Mouse (Mus musculus) adrenal gland, adult 8-10 months (tissue): ENCODE results near the gene Fxyd1. TPM values are rescaled to one million over a fixed set of nuclear protein-coding genes. Genes with fewer than 3 reads are reported as not detected.

Source experiments
- DNase-seq: peaks from one replicate; pipeline ENCODE4 v3.0.0; 2022
- total RNA-seq, 4 experiments: library from RNA; stranded (reverse); gene quantifications; 2 replicates each; pipeline ENCODE4 v1.2.4; 2022

Fxyd1 gene
- total RNA-seq, 4 experiments from 2014 or later = 110 to 212 (median 163) TPM

- DNase-seq = no peak
Measured at GRCm38 (mm10) chr7:31052251-31052635, 4.8 kb downstream of the Fxyd1 start.

- no peak for DNase-seq
Measured at GRCm38 (mm10) chr7:31051321-31052021, 5.5 kb downstream of the Fxyd1 start, which contains the start of gene Fxyd7. TSS of gene Fxyd7 (minus strand) at chr7:31051467.

GRCm38 (mm10) chr7:31050921-31051320, 6.1 kb downstream of the Fxyd1 start:
- no peak for DNase-seq

DNA sequence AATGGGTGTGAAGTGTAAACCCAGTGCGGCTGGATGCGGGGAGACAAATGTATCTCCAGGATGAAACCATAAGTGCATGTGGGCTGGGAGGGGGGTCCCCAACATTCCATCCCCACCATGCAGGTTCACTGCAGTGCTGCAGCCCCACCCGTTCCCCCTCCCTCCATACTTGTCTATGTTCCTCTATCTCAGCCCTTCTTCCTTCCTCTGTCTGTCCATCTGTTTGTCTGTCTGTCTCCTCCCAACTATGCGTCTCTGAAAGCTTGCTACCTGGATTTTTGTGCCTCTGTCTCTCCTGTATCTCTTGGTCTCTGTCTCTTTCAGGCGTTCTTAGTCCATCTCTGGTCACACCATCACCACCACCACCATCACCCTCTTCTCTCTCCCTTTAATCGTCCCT, 6.5 kb downstream of the Fxyd1 start:
- no peak for DNase-seq

DNA sequence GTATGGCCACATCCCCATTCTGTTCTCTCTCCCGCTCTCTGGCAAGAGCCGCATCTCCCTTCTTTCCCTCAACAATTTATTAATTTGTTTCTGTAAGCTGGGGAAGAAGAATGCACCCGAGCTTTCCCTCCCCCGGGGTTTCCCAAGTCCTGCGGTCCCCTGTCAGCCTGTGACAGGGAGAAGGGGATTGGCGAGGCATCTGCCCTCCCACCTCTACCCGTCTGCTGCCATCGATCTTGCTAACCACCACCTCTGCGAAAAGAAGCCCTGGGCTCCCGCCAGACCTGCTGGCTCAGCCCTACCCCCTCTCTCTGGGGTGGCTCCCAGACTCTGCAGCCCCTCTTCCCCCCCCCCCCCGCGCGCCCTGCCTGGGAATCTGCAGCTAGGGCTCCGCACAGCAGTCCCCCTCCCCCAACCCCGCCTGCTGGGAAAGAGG, 7.1 kb downstream of the Fxyd1 start:
- no peak for DNase-seq

DNA sequence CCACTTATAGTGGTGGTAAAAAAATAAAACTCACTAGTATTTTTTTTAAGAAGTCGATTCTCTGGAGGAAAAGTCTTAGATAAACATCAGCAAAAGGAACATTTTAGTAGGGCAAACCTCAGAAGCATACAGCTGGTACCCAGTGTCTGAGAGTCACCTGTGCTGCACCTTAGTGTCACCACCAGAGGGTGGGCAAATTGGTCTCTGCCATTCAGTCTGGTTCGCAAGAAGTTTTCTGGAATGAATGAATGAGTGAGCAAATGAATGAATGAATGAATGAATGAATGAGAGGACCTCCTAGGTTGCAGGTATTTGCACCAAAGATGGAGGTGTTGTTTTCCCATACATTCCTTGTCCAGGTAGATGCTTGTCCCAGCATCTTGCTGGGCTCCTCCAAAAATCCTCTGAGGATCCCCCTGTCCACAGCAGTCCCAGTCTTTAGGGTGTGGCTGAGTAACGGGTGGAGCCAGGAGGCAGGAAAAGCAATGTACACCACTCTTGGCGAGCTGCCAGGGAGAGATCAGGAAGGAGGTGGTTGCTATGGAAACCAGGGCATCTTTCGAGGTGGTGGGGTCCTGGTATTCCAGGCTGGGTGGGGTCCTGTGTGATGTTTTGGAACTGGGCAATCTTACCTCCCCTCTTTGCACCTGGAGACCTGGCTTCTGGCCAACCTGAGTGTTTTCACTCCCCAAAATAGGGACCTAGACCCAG, 7.7 kb downstream of the Fxyd1 start:
- no peak for DNase-seq

- DNase-seq = no peak
Measured at GRCm38 (mm10) chr7:31042431-31042910, 14.5 kb downstream of the Fxyd1 start, which contains the start of gene Fxyd5. TSS of gene Fxyd5 (minus strand) at chr7:31042481.

DNA sequence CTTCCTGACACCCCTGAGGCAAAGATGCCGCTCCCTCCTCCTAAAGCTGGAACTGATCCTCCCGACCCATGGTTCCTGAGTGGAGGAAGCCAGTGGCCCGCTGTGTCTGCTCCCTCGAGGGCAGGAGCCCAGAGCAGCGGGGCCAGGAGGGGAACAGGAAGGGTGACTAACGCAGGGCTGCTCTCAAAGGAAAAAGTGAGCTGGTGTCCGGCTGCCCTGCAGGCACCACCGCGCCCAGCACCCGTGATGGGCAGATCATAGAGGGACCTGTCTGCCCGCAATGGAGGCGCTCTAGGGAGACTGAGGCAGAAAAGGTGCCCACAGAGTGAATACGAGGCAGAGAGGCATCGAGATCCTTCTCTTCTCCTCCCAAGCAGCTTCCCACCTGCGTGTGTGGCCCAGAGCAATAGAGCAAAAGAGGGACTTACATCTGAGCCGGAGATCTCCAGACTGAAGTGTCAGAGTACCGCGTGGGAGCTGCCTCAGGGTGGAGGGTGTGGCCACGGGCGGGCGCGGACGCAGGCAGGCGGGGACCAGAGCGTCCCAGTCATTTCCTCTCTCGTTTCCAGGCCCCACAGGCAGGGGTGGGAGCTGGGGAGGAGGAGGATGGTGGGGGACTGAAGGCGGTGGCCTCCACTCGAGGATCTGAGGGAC, 15.2 kb downstream of the Fxyd1 start:
- DNase-seq = peak; percentile 54

DNA sequence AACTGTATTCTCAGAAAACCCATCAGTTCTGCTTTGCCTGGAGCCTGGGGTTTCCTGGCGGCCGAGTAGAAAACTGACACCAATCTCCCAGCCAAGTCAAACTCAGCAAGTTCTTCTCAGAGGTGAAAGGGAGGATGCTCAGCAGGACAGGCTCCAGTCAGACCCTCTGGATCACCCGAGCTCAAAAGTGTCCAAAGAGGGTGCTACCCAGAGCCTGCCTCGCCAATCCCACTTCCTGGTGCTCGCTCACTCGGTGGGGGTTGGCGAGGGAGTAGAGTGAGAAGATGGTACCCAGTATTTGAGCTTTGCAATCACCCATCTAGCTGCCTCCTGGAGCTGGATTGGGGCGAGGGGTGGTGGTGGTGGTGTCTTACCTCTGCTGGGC, 16.0 kb downstream of the Fxyd1 start:
- no peak for DNase-seq

DNA sequence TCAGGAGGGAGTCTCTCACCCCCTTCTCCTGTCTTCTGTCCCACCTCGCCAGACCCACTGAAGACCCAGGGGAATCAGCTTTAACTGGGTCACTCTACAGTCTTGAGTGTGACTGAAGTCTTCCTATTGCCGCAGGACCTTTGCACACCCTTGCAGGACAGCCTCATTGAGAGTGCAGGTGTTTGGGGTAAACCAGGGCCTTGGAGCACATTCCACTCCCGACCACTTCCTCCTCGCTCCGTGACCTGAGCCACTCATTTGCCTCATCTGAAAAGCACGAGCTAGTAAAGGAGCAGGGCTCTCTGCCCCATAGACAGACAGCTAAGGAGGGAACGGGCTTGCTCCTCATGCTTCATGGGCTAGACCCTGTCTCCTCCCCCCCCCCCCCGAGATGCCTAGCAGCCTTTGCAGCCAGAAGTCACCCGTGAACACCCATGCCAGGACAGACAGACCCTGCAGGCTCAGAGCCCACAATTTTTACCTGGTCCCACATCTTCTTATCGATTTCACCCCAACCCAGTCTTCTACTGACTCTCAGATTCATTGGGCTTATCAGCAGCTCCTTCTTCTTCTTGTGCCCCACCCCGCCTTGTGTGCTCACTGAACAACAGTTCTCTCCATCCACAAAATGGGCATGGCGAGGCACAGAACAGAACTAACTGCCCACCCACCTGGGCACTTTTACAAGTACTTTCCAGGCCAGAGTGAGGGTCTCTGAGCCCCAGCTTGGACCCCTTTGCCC, 16.5 kb downstream of the Fxyd1 start:
- DNase-seq = no peak

- no peak for DNase-seq
Measured at GRCm38 (mm10) chr7:31039011-31039410, 18.0 kb downstream of the Fxyd1 start.

DNA sequence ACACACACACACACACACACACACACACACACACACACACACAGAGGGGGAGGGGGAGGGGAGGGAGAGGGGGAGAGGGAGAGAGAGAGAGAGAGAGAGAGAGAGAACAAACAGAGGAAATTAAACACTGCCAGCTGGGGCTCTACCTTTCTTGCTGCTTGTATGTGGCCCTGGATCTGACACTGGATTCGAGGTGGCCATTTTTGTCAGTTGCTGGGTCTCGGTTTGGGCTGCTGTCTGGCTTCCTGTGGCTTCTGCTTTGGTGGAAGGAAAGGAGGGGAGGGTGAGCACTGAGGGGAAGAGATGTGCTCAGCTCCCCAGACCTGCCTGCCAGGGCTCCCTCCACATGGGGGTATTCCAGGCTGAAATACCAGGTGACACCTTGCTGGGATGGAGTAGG, 19.3 kb downstream of the Fxyd1 start:
- DNase-seq = no peak

- no peak for DNase-seq
Measured at GRCm38 (mm10) chr7:31036917-31037316, 20.1 kb downstream of the Fxyd1 start.

GRCm38 (mm10) chr7:31035291-31035690, 21.7 kb downstream of the Fxyd1 start:
- no peak for DNase-seq

DNA sequence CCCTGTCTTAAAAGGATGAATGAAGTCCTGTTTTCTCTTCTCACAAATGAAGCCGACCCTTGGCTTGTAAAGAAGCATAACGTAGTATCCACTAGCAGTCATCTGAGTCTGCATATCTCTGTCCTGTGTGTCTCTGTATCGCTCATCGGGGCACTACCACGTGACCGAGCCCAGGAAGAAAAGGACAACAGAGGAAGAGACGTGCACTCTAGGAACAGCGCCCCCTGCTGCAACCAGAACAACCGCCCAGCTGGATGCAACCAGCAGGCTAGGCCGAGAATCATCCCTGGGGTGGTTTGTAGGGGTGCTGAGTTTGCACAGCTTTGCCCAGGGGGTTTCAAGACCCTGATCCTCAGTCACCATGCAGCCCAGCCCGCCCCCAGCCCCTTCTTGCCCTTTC, 22.2 kb downstream of the Fxyd1 start:
- DNase-seq = no peak

- no peak for DNase-seq
Measured at GRCm38 (mm10) chr7:31033409-31034165, 23.4 kb downstream of the Fxyd1 start.

GRCm38 (mm10) chr7:31031731-31032130, 25.3 kb downstream of the Fxyd1 start:
- DNase-seq = no peak

DNA sequence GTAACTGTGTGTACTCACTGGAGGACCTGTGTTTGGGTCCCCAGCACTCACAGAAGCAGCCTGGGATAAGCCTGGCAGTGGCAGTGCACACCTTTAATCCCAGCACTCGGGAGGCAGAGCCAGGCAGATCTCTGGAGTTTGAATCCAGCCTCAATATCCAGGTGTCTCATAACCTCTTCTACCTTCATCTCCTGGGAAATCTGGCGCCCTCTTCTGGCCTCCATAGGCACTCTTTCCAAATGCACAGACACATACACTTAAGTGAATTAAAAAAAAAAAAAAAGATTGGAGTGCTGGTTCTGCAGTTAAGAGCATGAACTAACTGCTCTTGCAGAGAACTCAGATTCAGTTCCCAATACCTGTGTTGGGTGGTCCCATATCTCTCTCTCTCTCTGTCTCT, 26.3 kb downstream of the Fxyd1 start:
- DNase-seq = no peak

DNA sequence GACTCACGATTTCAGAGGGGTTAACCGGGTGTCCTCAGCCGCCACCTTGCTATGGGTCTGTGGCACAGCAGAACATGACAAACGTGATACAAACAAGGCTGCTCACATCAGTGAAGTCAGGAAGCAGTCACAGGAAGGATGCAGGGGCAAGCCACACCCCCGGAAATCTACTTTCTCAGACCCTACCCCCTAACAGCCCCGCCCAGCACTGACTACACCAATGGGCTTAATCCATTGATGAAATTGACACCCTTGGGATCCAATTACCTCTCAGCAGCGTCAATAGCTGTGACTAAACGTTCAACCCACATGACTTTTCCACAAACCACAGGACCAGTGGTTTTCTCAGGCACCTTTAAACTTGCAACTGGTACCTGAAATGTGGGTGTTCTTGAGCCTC, 28.4 kb downstream of the Fxyd1 start:
- DNase-seq = no peak

- DNase-seq = no peak
Measured at GRCm38 (mm10) chr7:31017104-31017901, 39.7 kb downstream of the Fxyd1 start.

- DNase-seq = no peak
Measured at GRCm38 (mm10) chr7:31012971-31013370, 44.0 kb downstream of the Fxyd1 start.
